Mouse (Mus musculus) lung, postnatal 0 days (tissue): Measurements from ENCODE around the gene Ets2.

ENCODE experiments used
- CTCF ChIP-seq: IDR thresholded peaks from 2 replicates; pipeline ENCODE4 v1.5.1; 2016; ENCODE audit warnings: antibody characterized with exemption, mild to moderate bottlenecking
- EP300 ChIP-seq: IDR thresholded peaks from 2 replicates; pipeline ENCODE4 v1.6.1; 2016; ENCODE audit warnings: antibody characterized with exemption, mild to moderate bottlenecking, control low read depth

GRCm38 (mm10) chr16:95699721-95700120 is 2.2 kb upstream of the Ets2 start:
- TF ChIP-seq CTCF: no peak
- TF ChIP-seq EP300: no peak
